Mouse (Mus musculus): ENCODE results near the gene Hes1. TPM values are rescaled to one million over a fixed set of nuclear protein-coding genes. Genes with fewer than 3 reads are reported as not detected.

Hes1 gene
- polyA plus RNA-seq, 1 experiment = not detected

- no peaks in the 10 kb centered on the region for H3K4me1 ChIP-seq (ENCODE audit: control insufficient read depth, insufficient read depth, low read length)
- no peak overlapping the region for H3K27ac ChIP-seq (ENCODE audit: insufficient read depth, low read depth, low read length)
- no peak for TF ChIP-seq CTCF (IDR thresholded peaks at IDR 0.05; ENCODE audit: low read depth, low read length)
- H3K4me3 ChIP-seq (ENCODE audit: insufficient read depth, low read length) = no peak overlapping the region
These were observed 46.3 kb downstream of the Hes1 start for GRCm38 (mm10) chr16:30110466-30110865.

- Histone ChIP-seq H3K4me3 (ENCODE audit: insufficient read depth, low read length) (no peak overlapping the region), H3K4me1 (ENCODE audit: control insufficient read depth, insufficient read depth, low read length) (no peaks in the 10 kb centered on the region), H3K27ac (ENCODE audit: insufficient read depth, low read depth, low read length) (no peak overlapping the region)
- TF ChIP-seq CTCF (IDR thresholded peaks at IDR 0.05; ENCODE audit: low read depth, low read length) = no peak
- no peak for TF ChIP-seq POLR2A (IDR thresholded peaks at IDR 0.05; ENCODE audit: borderline replicate concordance, low read depth, low read length)
These were observed 46.9 kb downstream of the Hes1 start for GRCm38 (mm10) chr16:30111069-30111468.

GRCm38 (mm10) chr16:30111566-30111965 is 47.4 kb downstream of the Hes1 start:
- no peak overlapping the region for H3K27ac ChIP-seq (ENCODE audit: insufficient read depth, low read depth, low read length)

GRCm38 (mm10) chr16:30113170-30113569 is 49.0 kb downstream of the Hes1 start:
- H3K4me3 ChIP-seq (ENCODE audit: insufficient read depth, low read length) = no peak overlapping the region
- no peaks in the 10 kb centered on the region for H3K4me1 ChIP-seq (ENCODE audit: control insufficient read depth, insufficient read depth, low read length)
- no peak overlapping the region for H3K27ac ChIP-seq (ENCODE audit: insufficient read depth, low read depth, low read length)
- TF ChIP-seq CTCF (IDR thresholded peaks at IDR 0.05; ENCODE audit: low read depth, low read length) = no peak
- TF ChIP-seq POLR2A (IDR thresholded peaks at IDR 0.05; ENCODE audit: borderline replicate concordance, low read depth, low read length) = no peak

More at GRCm38 (mm10) chr16:30111566-30111965, 47.4 kb downstream of the Hes1 start:
- no peak overlapping the region for H3K4me3 ChIP-seq (ENCODE audit: insufficient read depth, low read length)
- TF ChIP-seq POLR2A (IDR thresholded peaks at IDR 0.05; ENCODE audit: borderline replicate concordance, low read depth, low read length) (no peak), CTCF (IDR thresholded peaks at IDR 0.05; ENCODE audit: low read depth, low read length) (no peak)
- H3K4me1 ChIP-seq (ENCODE audit: control insufficient read depth, insufficient read depth, low read length) = no peaks in the 10 kb centered on the region

GRCm38 (mm10) chr16:30113800-30114199 is 49.6 kb downstream of the Hes1 start:
- TF ChIP-seq POLR2A (IDR thresholded peaks at IDR 0.05; ENCODE audit: borderline replicate concordance, low read depth, low read length) (no peak), CTCF (IDR thresholded peaks at IDR 0.05; ENCODE audit: low read depth, low read length) (no peak)
- Histone ChIP-seq H3K4me1 (ENCODE audit: control insufficient read depth, insufficient read depth, low read length) (no peaks in the 10 kb centered on the region), H3K27ac (ENCODE audit: insufficient read depth, low read depth, low read length) (no peak overlapping the region), H3K4me3 (ENCODE audit: insufficient read depth, low read length) (no peak overlapping the region)

- H3K4me3 ChIP-seq (ENCODE audit: insufficient read depth, low read length) = no peak overlapping the region
- no peaks in the 10 kb centered on the region for H3K4me1 ChIP-seq (ENCODE audit: control insufficient read depth, insufficient read depth, low read length)
- no peak for TF ChIP-seq CTCF (IDR thresholded peaks at IDR 0.05; ENCODE audit: low read depth, low read length)
- no peak overlapping the region for H3K27ac ChIP-seq (ENCODE audit: insufficient read depth, low read depth, low read length)
These were observed 50.3 kb downstream of the Hes1 start for GRCm38 (mm10) chr16:30114451-30114850.

Other genes with a start within 250 kb of the Hes1 start
- gene Cpn2, start 203.1 kb downstream of the Hes1 start, polyA plus RNA-seq (2012; ENCODE audit: insufficient read depth, insufficient read length, missing spikeins) = not detected in 2 replicates
- gene Lrrc15, start 218.9 kb downstream of the Hes1 start, polyA plus RNA-seq (2012; ENCODE audit: insufficient read depth, insufficient read length, missing spikeins) = not detected in 2 replicates
- not detected in 2 replicates for gene Gp5, start 246.4 kb downstream of the Hes1 start, polyA plus RNA-seq (2012; ENCODE audit: insufficient read depth, insufficient read length, missing spikeins)

All from bone marrow macrophage, adult 2 months (primary cell).